ENCODE assay signal across 21 mouse cellular contexts in genomic region chr11:88631932-88632230, GRCm38 (mm10).
DNase-seq lines count a peak whose midpoint lies in the region; ATAC-seq and TF ChIP-seq lines count a peak whose summit lies in the region.
"Had no signal": no experiment of that assay in that cellular context is flagged by ENCODE, and none has a peak within 500 bp of the region (broad histone marks: within the 10 kb centered on the region; RNA-seq: fewer than 3 reads in every experiment).

No protein-coding gene starts in this region.

- H3K9me3 ChIP-seq in heart, embryonic 13.5 days = no peaks in the 10 kb centered on the region
- no peaks in the 10 kb centered on the region for H3K9me3 ChIP-seq in midbrain, embryonic 10.5 days (replicated peaks)
- no peaks in the 10 kb centered on the region for H3K9me3 ChIP-seq in midbrain, embryonic 13.5 days
- H3K9me3 ChIP-seq in G1E (replicated peaks) = no peaks in the 10 kb centered on the region
- H3K9me3 ChIP-seq in megakaryocyte, embryonic 14.5 days = no peaks in the 10 kb centered on the region
- H3K9me3 ChIP-seq: embryonic facial prominence, embryonic 15.5 days; limb, embryonic 12.5 days; neural tube, embryonic 13.5 days had no signal

- peaks cover 88% of the 10 kb centered on the region for H3K4me1 ChIP-seq in heart, embryonic 13.5 days
- peaks cover 72% of the 10 kb centered on the region for H3K4me1 ChIP-seq in midbrain, embryonic 10.5 days
- peaks cover 68% of the 10 kb centered on the region for H3K4me1 ChIP-seq in midbrain, embryonic 13.5 days (replicated peaks)
- peaks cover 56% of the 10 kb centered on the region for H3K4me1 ChIP-seq in G1E (ENCODE audit: insufficient read depth, low read depth, low read length)
- peaks cover 91% of the 10 kb centered on the region for H3K4me1 ChIP-seq in megakaryocyte, embryonic 14.5 days

- intact Hi-C loops in heart, postnatal 36 days (cut with DNase I) = no loop called here

- no peak overlapping the region for H3K9ac ChIP-seq in heart, embryonic 13.5 days
- H3K9ac ChIP-seq in midbrain, embryonic 13.5 days (replicated peaks) = no peak overlapping the region
- H3K9ac ChIP-seq: embryonic facial prominence, embryonic 15.5 days; limb, embryonic 12.5 days; liver, embryonic 14.5 days; neural tube, embryonic 13.5 days had no signal

- no peaks in the 10 kb centered on the region for H3K27me3 ChIP-seq in heart, embryonic 13.5 days (replicated peaks)
- H3K27me3 ChIP-seq in midbrain, embryonic 10.5 days (ENCODE audit: low read depth, poor library complexity, severe bottlenecking) = no peaks in the 10 kb centered on the region
- no peaks in the 10 kb centered on the region for H3K27me3 ChIP-seq in midbrain, embryonic 13.5 days
- no peaks in the 10 kb centered on the region for H3K27me3 ChIP-seq in G1E (ENCODE audit: insufficient read depth, low read length)
- H3K27me3 ChIP-seq in megakaryocyte, embryonic 14.5 days (replicated peaks) = no peaks in the 10 kb centered on the region
- H3K27me3 ChIP-seq: embryonic facial prominence, embryonic 15.5 days; limb, embryonic 12.5 days; neural tube, embryonic 13.5 days had no signal

- 0 out of 2 replicates have a peak, but pooled peaks cover 3% of the 10 kb centered on the region for H3K36me3 ChIP-seq in heart, embryonic 13.5 days
- H3K36me3 ChIP-seq in midbrain, embryonic 10.5 days = peaks cover 62% of the 10 kb centered on the region
- H3K36me3 ChIP-seq in midbrain, embryonic 13.5 days = 0 out of 2 replicates have a peak, but pooled peaks cover 3% of the 10 kb centered on the region
- peaks cover 91% of the 10 kb centered on the region for H3K36me3 ChIP-seq in G1E (replicated peaks)
- peaks cover 58% of the 10 kb centered on the region for H3K36me3 ChIP-seq in megakaryocyte, embryonic 14.5 days (replicated peaks; ENCODE audit: low read length)
- H3K36me3 ChIP-seq: embryonic facial prominence, embryonic 15.5 days; limb, embryonic 12.5 days; neural tube, embryonic 13.5 days had no signal

- WGBS in heart, embryonic 13.5 days = 72% methylated on average over 3 of the region's 3 CpGs
- WGBS in midbrain, embryonic 10.5 days = 86% methylated on average over 3 of the region's 3 CpGs
- 83% methylated on average over 3 of the region's 3 CpGs for WGBS in midbrain, embryonic 13.5 days

- H3K27ac ChIP-seq in heart, embryonic 13.5 days (replicated peaks) = 0 out of 2 replicates have a peak overlapping the region, but pooled peaks have one; percentile 26
- peak overlapping the region; percentile 47; the same call in 1 of the 2 replicates for H3K27ac ChIP-seq in midbrain, embryonic 10.5 days (replicated peaks)
- H3K27ac ChIP-seq in midbrain, embryonic 13.5 days = no peak overlapping the region
- H3K27ac ChIP-seq: embryonic facial prominence, embryonic 15.5 days; kidney, postnatal 0 days; limb, embryonic 12.5 days; liver, embryonic 14.5 days had no signal

- no peak for ATAC-seq in heart, embryonic 13.5 days (ENCODE audit: extremely low read depth, insufficient number of reproducible peaks, low FRiP score, low TSS enrichment)
- no peak for ATAC-seq in midbrain, embryonic 13.5 days
- no peak; the same call in 1 of the 2 replicates for ATAC-seq in G1E (ENCODE audit: extremely low read depth, insufficient number of reproducible peaks, low FRiP score, poor library complexity, severe bottlenecking)
- ATAC-seq: activated CD4-positive, CD25-positive, alpha-beta regulatory T cell, adult 4 months had no signal

- TF ChIP-seq CTCF in G1E (IDR thresholded peaks at IDR 0.05; ENCODE audit: low read depth, low read length) = no peak

- no peak overlapping the region for H3K4me3 ChIP-seq in heart, embryonic 13.5 days
- no peak overlapping the region for H3K4me3 ChIP-seq in midbrain, embryonic 10.5 days
- no peak overlapping the region for H3K4me3 ChIP-seq in midbrain, embryonic 13.5 days (replicated peaks)
- no peak overlapping the region; the same call in 1 of the 2 replicates for H3K4me3 ChIP-seq in G1E (ENCODE audit: low read depth, low read length)
- peak overlapping the region; percentile 83 for H3K4me3 ChIP-seq in megakaryocyte, embryonic 14.5 days (replicated peaks)
- H3K4me3 ChIP-seq: embryonic facial prominence, embryonic 15.5 days; limb, embryonic 12.5 days; neural tube, embryonic 13.5 days had no signal

- no peak for DNase-seq in heart, postnatal 36 days
- DNase-seq in midbrain, embryonic 10.5 days (ENCODE audit: low spot score) = no peak
- DNase-seq in G1E (ENCODE audit: low spot score) = peak; percentile 28
- DNase-seq in embryo, embryonic 9.5 days (ENCODE audit: extremely low spot score) = no peak
- DNase-seq in kidney, postnatal 4 days = no peak
- DNase-seq: adrenal gland, postnatal 10 days; embryo, embryonic 11 days; heart, postnatal 14 days; kidney, adult 11 months; right cerebral cortex, adult 18-20 months; thymus, postnatal 36 days had no signal

- no peak overlapping the region for H3K4me2 ChIP-seq in heart, embryonic 13.5 days
- no peak overlapping the region for H3K4me2 ChIP-seq in midbrain, embryonic 13.5 days (replicated peaks)
- H3K4me2 ChIP-seq: embryonic facial prominence, embryonic 15.5 days; heart, embryonic 11.5 days; limb, embryonic 12.5 days; neural tube, embryonic 13.5 days had no signal
